Mouse (Mus musculus) midbrain, embryonic 11.5 days (tissue): ENCODE data around the gene Ldb3. TPM values are rescaled to one million over a fixed set of nuclear protein-coding genes. Genes with fewer than 3 reads are reported as not detected.

Experiments
- ATAC-seq: fragments of 200-750 bp; cut with Nextera tagmentation; 2 replicates; pipeline ENCODE4 v1.8.0; 2017; ENCODE audit warnings: moderate TSS enrichment, moderate library complexity; ENCODE audit not compliant: low FRiP score
- DNase-seq: peaks from one replicate; pipeline ENCODE4 v3.0.0; 2015; ENCODE audit warnings: low spot score; ENCODE audit errors: missing footprints
- H3K27ac ChIP-seq: fragments of 300-500 bp; sonication (generic); 2 replicates; pipeline ENCODE4 v1.5.1; 2014; ENCODE audit warnings: low read depth, low read length
- H3K27me3 ChIP-seq: fragments of 300-500 bp; sonication (generic); 2 replicates; pipeline ENCODE4 v1.6.1; 2014; ENCODE audit warnings: mild to moderate bottlenecking, low read length, moderate library complexity, mixed read lengths; ENCODE audit not compliant: control insufficient read depth, insufficient read depth
- H3K36me3 ChIP-seq: fragments of 300-500 bp; sonication (generic); 2 replicates; pipeline ENCODE4 v1.6.1; 2014; ENCODE audit warnings: mild to moderate bottlenecking, low read length, moderate library complexity, mixed read lengths; ENCODE audit not compliant: control insufficient read depth, insufficient read depth
- H3K4me1 ChIP-seq: fragments of 300-500 bp; sonication (generic); 2 replicates; pipeline ENCODE4 v1.6.1; 2014; ENCODE audit warnings: low read length; ENCODE audit not compliant: control insufficient read depth, insufficient read depth
- H3K4me2 ChIP-seq: fragments of 300-500 bp; sonication (generic); 2 replicates; pipeline ENCODE4 v1.6.1; 2014; ENCODE audit warnings: mild to moderate bottlenecking, moderate library complexity
- H3K4me3 ChIP-seq: fragments of 300-500 bp; sonication (generic); 2 replicates; pipeline ENCODE4 v1.5.1; 2014; ENCODE audit warnings: low read depth, low read length
- H3K9ac ChIP-seq: fragments of 300-500 bp; sonication (generic); 2 replicates; pipeline ENCODE4 v1.6.1; 2014; ENCODE audit warnings: low read length
- H3K9me3 ChIP-seq: fragments of 300-500 bp; sonication (generic); 2 replicates; pipeline ENCODE4 v1.6.1; 2016; ENCODE audit warnings: low read length; ENCODE audit not compliant: control insufficient read depth
- WGBS: fragments of 180-500 bp; shearing (Covaris S2); extraction: QIAGEN DNeasy Blood & Tissue Kit; methylation state at CpG from one replicate; pipeline ENCODE4 v1.1.7; 2014; 5-methylcytosine and 5-hydroxymethylcytosine counted together
- polyA plus RNA-seq: library from polyadenylated mRNA; unstranded; fragments of >200 nt; fragmentation: Nextera tagmentation; extraction: Ambion mirVana; gene quantifications from 2 replicates; pipeline ENCODE4 v1.2.1, GENCODE M21; 2014

Ldb3 gene
- polyA plus RNA-seq, 1 experiment from 2014 or later = 0.07 TPM

DNA sequence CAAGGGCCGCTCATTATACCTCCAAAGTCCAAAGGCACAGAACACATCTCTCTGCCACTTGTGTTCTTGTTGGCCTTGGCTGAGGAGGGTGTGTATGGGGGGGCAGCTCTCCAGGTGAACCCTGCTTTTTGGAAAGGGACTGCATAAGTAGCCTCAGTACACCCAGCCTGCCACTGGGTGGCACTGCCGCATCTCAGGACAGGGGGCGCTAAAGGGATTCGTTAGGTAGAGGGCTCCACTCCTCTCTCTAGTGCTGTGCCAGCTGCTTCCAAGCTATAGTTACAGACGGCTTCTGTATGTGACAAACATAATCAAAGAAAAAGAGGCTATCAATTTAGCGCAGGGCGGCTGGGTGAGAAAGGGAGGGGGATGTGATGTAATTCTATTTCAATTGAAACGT lies 28.3 kb upstream of the Ldb3 start:
- no peaks in the 10 kb centered on the region for H3K9me3 ChIP-seq
- H3K9ac ChIP-seq = no peak overlapping the region
- DNase-seq (peak; percentile 99), ATAC-seq (peak; percentile 81)
- H3K36me3 ChIP-seq = no peaks in the 10 kb centered on the region
- peaks cover 6% of the 10 kb centered on the region; the same call in 1 of the 2 replicates for H3K4me1 ChIP-seq
- no peak overlapping the region for H3K4me2 ChIP-seq
- H3K27ac ChIP-seq = no peak overlapping the region
- H3K27me3 ChIP-seq = peaks cover 4% of the 10 kb centered on the region; the same call in 1 of the 2 replicates
- H3K4me3 ChIP-seq = no peak overlapping the region
- WGBS = 3% methylated on average over 8 of the region's 8 CpGs

DNA sequence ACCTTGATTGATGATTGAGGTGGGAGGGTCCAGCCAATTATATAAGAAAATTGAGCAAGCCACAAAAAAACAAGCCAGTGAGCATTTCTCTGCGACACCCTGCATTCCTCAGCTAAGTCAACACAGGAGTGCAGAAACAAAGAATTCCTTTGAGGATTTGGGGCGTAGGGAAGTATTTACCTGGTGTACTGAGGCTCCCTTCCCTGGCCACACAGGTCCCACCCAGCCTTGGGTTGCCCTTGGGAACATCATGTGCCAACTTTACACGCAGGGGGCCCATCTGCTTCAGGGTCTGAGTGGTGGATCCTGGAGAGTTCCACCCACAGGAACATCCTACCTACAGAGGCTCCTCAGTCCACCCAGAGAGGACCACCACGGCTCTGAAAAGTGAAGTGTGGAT lies 27.1 kb upstream of the Ldb3 start:
- Histone ChIP-seq H3K4me3 (no peak overlapping the region), H3K36me3 (no peaks in the 10 kb centered on the region), H3K9ac (no peak overlapping the region), H3K27ac (no peak overlapping the region), H3K4me1 (peaks cover 6% of the 10 kb centered on the region; the same call in 1 of the 2 replicates), H3K4me2 (no peak overlapping the region), H3K27me3 (peaks cover 4% of the 10 kb centered on the region; the same call in 1 of the 2 replicates), H3K9me3 (no peaks in the 10 kb centered on the region)
- DNase-seq (no peak), ATAC-seq (no peak)
- WGBS = 53% methylated on average over 4 of the region's 4 CpGs

- Histone ChIP-seq H3K4me1 (peaks cover 6% of the 10 kb centered on the region; the same call in 1 of the 2 replicates), H3K27ac (no peak overlapping the region), H3K4me2 (peak overlapping the region; percentile 42), H3K9me3 (no peaks in the 10 kb centered on the region), H3K9ac (no peak overlapping the region), H3K36me3 (no peaks in the 10 kb centered on the region), H3K27me3 (peaks cover 4% of the 10 kb centered on the region; the same call in 1 of the 2 replicates), H3K4me3 (peak overlapping the region; percentile 17; the same call in 1 of the 2 replicates)
- DNase-seq (no peak), ATAC-seq (no peak)
- 3% methylated on average over 13 of the region's 13 CpGs for WGBS
Measured at GRCm38 (mm10) chr14:34615082-34615481, 26.6 kb upstream of the Ldb3 start.

DNA sequence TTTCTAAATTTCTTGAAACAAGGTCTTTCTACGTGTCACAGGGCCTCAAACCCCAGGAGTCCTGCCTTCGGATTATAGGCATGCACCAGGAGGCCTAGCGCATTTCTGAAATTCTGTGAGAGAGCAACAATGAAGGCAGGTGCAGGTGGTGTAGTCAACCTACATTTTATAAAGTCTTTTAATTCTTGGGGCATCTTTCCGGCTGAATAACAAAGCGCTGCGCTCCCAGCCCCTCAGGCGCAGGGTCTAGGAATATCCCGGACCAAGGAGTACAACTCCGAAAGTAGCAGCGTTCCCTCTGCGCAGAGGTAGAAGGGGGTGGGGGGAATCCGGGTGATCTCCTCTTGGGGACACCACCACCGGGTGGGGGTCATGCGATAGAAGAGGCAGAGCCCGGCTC lies 26.1 kb upstream of the Ldb3 start:
- ATAC-seq = no peak
- no peak overlapping the region for H3K27ac ChIP-seq
- peak overlapping the region; percentile 42 for H3K4me2 ChIP-seq
- WGBS = 2% methylated on average over 15 of the region's 15 CpGs
- H3K4me1 ChIP-seq = peaks cover 6% of the 10 kb centered on the region; the same call in 1 of the 2 replicates
- peaks cover 4% of the 10 kb centered on the region; the same call in 1 of the 2 replicates for H3K27me3 ChIP-seq
- H3K36me3 ChIP-seq = no peaks in the 10 kb centered on the region
- peak overlapping the region; percentile 17; the same call in 1 of the 2 replicates for H3K4me3 ChIP-seq
- H3K9me3 ChIP-seq = no peaks in the 10 kb centered on the region
- DNase-seq = peak; percentile 89
- H3K9ac ChIP-seq = no peak overlapping the region

- no peak overlapping the region for H3K4me2 ChIP-seq
- H3K9ac ChIP-seq = no peak overlapping the region
- peaks cover 4% of the 10 kb centered on the region; the same call in 1 of the 2 replicates for H3K27me3 ChIP-seq
- no peaks in the 10 kb centered on the region for H3K36me3 ChIP-seq
- no peak overlapping the region for H3K4me3 ChIP-seq
- H3K27ac ChIP-seq = no peak overlapping the region
- ATAC-seq (no peak), DNase-seq (no peak)
- peaks cover 6% of the 10 kb centered on the region; the same call in 1 of the 2 replicates for H3K4me1 ChIP-seq
- H3K9me3 ChIP-seq = no peaks in the 10 kb centered on the region
- 64% methylated on average over 6 of the region's 6 CpGs for WGBS
Measured at GRCm38 (mm10) chr14:34613523-34613922, 25.0 kb upstream of the Ldb3 start.

GRCm38 (mm10) chr14:34612222-34612621 lies 23.7 kb upstream of the Ldb3 start:
- Histone ChIP-seq H3K27ac (no peak overlapping the region), H3K4me3 (no peak overlapping the region), H3K4me2 (no peak overlapping the region), H3K36me3 (no peaks in the 10 kb centered on the region), H3K27me3 (peaks cover 4% of the 10 kb centered on the region; the same call in 1 of the 2 replicates), H3K9me3 (no peaks in the 10 kb centered on the region), H3K4me1 (peaks cover 6% of the 10 kb centered on the region; the same call in 1 of the 2 replicates), H3K9ac (no peak overlapping the region)
- DNase-seq (no peak), ATAC-seq (no peak)
- 34% methylated on average over 4 of the region's 4 CpGs for WGBS

DNA sequence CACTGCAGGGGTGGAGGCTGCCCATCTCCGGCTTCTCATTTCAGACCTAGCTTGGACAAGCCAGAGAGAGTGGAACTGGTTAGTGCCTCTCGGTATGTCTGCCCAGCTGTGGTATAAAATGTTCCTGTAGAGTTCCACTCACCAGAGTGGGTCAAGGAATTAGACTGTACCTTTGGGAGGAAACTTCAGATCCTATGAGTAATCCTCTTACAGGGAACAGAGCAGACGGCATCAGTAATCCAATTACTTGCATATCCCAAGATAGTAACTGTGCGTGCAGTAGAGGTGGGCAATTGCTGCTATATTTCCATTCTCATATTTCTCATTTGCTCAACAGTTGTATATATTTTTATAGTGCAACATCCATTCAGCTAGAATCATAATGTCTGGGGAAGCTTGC lies 23.1 kb upstream of the Ldb3 start:
- no peak overlapping the region for H3K9ac ChIP-seq
- H3K36me3 ChIP-seq = no peaks in the 10 kb centered on the region
- peaks cover 6% of the 10 kb centered on the region; the same call in 1 of the 2 replicates for H3K4me1 ChIP-seq
- ATAC-seq (no peak), DNase-seq (no peak)
- WGBS = 82% methylated on average over 4 of the region's 4 CpGs
- no peak overlapping the region for H3K4me2 ChIP-seq
- H3K4me3 ChIP-seq = no peak overlapping the region
- H3K27ac ChIP-seq = no peak overlapping the region
- H3K9me3 ChIP-seq = no peaks in the 10 kb centered on the region
- peaks cover 4% of the 10 kb centered on the region; the same call in 1 of the 2 replicates for H3K27me3 ChIP-seq

GRCm38 (mm10) chr14:34601910-34602309 lies 13.4 kb upstream of the Ldb3 start:
- no peaks in the 10 kb centered on the region for H3K4me1 ChIP-seq
- H3K4me2 ChIP-seq = no peak overlapping the region
- H3K27me3 ChIP-seq = no peaks in the 10 kb centered on the region
- no peak overlapping the region for H3K27ac ChIP-seq
- ATAC-seq = no peak
- H3K4me3 ChIP-seq = no peak overlapping the region
- WGBS = 97% methylated on average over 7 of the region's 7 CpGs
- H3K9me3 ChIP-seq = no peaks in the 10 kb centered on the region
- H3K9ac ChIP-seq = no peak overlapping the region
- no peaks in the 10 kb centered on the region for H3K36me3 ChIP-seq
- DNase-seq = no peak

DNA sequence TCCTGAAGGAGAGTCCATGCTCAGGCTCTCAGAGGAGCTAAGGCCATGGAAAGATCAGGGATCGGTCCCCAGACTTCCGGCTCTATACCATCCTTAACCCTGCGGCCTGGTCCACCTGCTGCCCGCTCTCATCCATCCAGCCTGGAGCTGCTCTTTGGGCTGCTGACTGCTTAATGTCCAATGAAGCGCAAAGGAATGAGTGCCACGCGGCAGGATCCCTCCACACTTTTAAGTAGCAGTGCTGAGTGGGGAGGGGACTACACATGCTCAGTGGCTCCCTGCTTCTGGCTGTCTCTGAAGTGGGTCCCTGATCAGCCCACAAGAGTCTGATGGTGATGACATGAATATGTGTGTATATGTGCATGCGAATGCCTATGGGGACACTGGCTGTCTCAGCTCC lies 11.5 kb upstream of the Ldb3 start, which contains the start of gene Opn4:
Opn4 (minus strand) TSS at position 202 of the 400 bp plus-strand sequence.
- Histone ChIP-seq H3K27me3 (no peaks in the 10 kb centered on the region), H3K4me1 (no peaks in the 10 kb centered on the region), H3K4me3 (no peak within 1 kb of the TSS), H3K27ac (no peak within 1 kb of the TSS), H3K9ac (no peak within 1 kb of the TSS), H3K36me3 (no peaks in the 10 kb centered on the region), H3K9me3 (no peaks in the 10 kb centered on the region), H3K4me2 (no peak within 1 kb of the TSS)
- DNase-seq (no peak), ATAC-seq (no peak)
- 80% methylated on average over 8 of the region's 8 CpGs for WGBS
